In genomic region chr1:41274573-41275270, GRCm38 (mm10) we compare ENCODE assay signal across 8 mouse cellular contexts.
A peak's percentile ranks its signal among the peaks of the same experiment; 100 is the strongest.
DNase-seq lines count a peak whose midpoint lies in the region; ATAC-seq lines count a peak whose summit lies in the region.

No protein-coding gene starts in this region.

- peaks cover 22% of the 10 kb centered on the region for H3K27me3 ChIP-seq in embryonic facial prominence, embryonic 10.5 days (replicated peaks; ENCODE audit: low read depth, poor library complexity, severe bottlenecking)
- H3K27me3 ChIP-seq in midbrain, embryonic 11.5 days (ENCODE audit: control insufficient read depth, insufficient read depth, low read length) = no peaks in the 10 kb centered on the region

- H3K4me1 ChIP-seq in embryonic facial prominence, embryonic 10.5 days = peaks cover 74% of the 10 kb centered on the region
- peaks cover 43% of the 10 kb centered on the region for H3K4me1 ChIP-seq in midbrain, embryonic 11.5 days (ENCODE audit: control insufficient read depth, insufficient read depth, low read length)

- H3K27ac ChIP-seq in embryonic facial prominence, embryonic 10.5 days (replicated peaks) = peak overlapping the region; percentile 68
- peak overlapping the region; percentile 75 for H3K27ac ChIP-seq in midbrain, embryonic 11.5 days (ENCODE audit: low read depth, low read length)

- ATAC-seq in midbrain, embryonic 11.5 days (ENCODE audit: low FRiP score) = peak; percentile 33
- ATAC-seq in monocyte, adult 5-6 weeks (replicated peaks; ENCODE audit: insufficient number of reproducible peaks, low FRiP score, low TSS enrichment, poor library complexity, severe bottlenecking) = no peak
- no peak; the same call in 1 of the 2 replicates for ATAC-seq in frontal cortex, adult (ENCODE audit: low TSS enrichment)

- DNase-seq in layer of hippocampus, postnatal 14 days (ENCODE audit: low spot score in 2 of 2) = peak; percentile 38 to 57
- DNase-seq in layer of hippocampus, postnatal 36 days = no peak
- peak; percentile 48 for DNase-seq in embryonic facial prominence, embryonic 10.5 days (ENCODE audit: low spot score)
- DNase-seq in heart, postnatal 4 days = peak; percentile 47
- DNase-seq in midbrain, embryonic 11.5 days (ENCODE audit: low spot score, missing footprints) = peak; percentile 93
- no peak for DNase-seq in thymus, postnatal 14 days

- 7% methylated on average over 10 of the region's 10 CpGs for WGBS in embryonic facial prominence, embryonic 10.5 days
- 2% methylated on average over 10 of the region's 10 CpGs for WGBS in midbrain, embryonic 11.5 days

- peak overlapping the region; percentile 54; the same call in 1 of the 2 replicates for H3K9ac ChIP-seq in midbrain, embryonic 11.5 days (ENCODE audit: low read length)

- H3K9me3 ChIP-seq in embryonic facial prominence, embryonic 10.5 days = no peaks in the 10 kb centered on the region
- no peaks in the 10 kb centered on the region for H3K9me3 ChIP-seq in midbrain, embryonic 11.5 days (ENCODE audit: control insufficient read depth, low read length)

- no peaks in the 10 kb centered on the region for H3K36me3 ChIP-seq in embryonic facial prominence, embryonic 10.5 days (replicated peaks)
- no peaks in the 10 kb centered on the region for H3K36me3 ChIP-seq in midbrain, embryonic 11.5 days (ENCODE audit: control insufficient read depth, insufficient read depth, low read length)

- H3K4me3 ChIP-seq in embryonic facial prominence, embryonic 10.5 days = peak overlapping the region; percentile 42
- H3K4me3 ChIP-seq in midbrain, embryonic 11.5 days (ENCODE audit: low read depth, low read length) = peak overlapping the region; percentile 14

- peak overlapping the region; percentile 46 for H3K4me2 ChIP-seq in midbrain, embryonic 11.5 days

Comparison
In these comparisons a context has a peak if more than half of its experiments do, and no peak if none do; other contexts are left out.
1. DNase-seq: peak in layer of hippocampus, postnatal 14 days (2 of 2), embryonic facial prominence, embryonic 10.5 days (single experiment), heart, postnatal 4 days (single experiment) and midbrain, embryonic 11.5 days (single experiment); none in layer of hippocampus, postnatal 36 days (0 of 2) and thymus, postnatal 14 days (single experiment).